Mouse (Mus musculus) gastrocnemius, adult 8-10 months (tissue): ENCODE data around the gene Isoc2a. TPM values are rescaled to one million over a fixed set of nuclear protein-coding genes. Genes with fewer than 3 reads are reported as not detected.

Experiments used
- DNase-seq, 2 experiments: peaks; one replicate each; pipeline ENCODE4 v3.0.0; 2022; ENCODE audit warnings: low spot score in 2 of 2
- total RNA-seq, 4 experiments: library from RNA; stranded (reverse); gene quantifications; 2 replicates each; pipeline ENCODE4 v1.2.4; 2022

Gene Isoc2a
- total RNA-seq, 4 experiments from 2014 or later, result 23.6 to 32.4 (median 28.2) TPM

GRCm38 (mm10) chr7:4934160-4934914 lies 57.4 kb downstream of the Isoc2a start:
- DNase-seq, result no peak

- no peak for DNase-seq
These were observed 59.9 kb downstream of the Isoc2a start for GRCm38 (mm10) chr7:4936832-4937231.

DNA sequence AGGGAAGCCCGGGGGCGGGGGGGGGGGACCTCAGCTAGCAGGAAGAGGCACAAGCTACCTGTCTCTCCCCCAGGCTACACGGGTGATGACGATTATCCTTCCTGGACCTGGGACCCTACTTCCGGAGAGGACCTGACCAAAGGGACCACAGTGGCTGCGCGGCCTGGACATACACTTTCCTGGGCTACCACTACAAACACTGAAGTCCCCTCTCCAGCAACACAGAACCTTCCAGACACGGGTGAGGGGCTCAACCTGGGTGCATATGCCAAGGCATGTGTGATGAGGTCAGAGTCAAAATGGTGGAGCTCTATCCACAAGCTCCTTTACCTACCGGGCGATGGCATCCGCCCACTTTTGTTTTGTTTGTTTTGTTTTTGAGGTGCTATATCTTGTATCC lies 60.4 kb downstream of the Isoc2a start:
- no peak for DNase-seq

DNA sequence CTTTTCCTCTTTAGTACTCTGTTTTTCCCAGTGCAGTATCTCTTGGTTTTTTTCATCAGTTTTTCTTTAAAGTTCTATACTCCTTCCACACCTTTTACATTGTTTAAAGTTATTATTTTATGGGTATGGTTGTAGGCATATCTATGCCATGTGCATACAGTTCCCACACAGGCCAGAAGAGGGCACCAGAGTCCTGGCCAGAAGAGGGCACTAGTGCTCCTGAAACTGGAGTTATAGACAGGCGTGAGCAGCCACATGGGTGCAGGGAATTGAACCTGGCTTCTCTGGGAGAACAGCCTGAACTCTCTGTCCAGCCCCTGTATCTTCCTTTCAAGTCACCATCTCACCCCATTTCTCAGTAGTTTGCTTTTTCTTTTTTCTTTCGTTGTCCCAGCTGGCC lies 61.5 kb downstream of the Isoc2a start:
- peak; percentile 55 to 58 for DNase-seq

- peak; percentile 61 to 66 for DNase-seq
These were observed 63.1 kb downstream of the Isoc2a start for GRCm38 (mm10) chr7:4940068-4940479.

DNA sequence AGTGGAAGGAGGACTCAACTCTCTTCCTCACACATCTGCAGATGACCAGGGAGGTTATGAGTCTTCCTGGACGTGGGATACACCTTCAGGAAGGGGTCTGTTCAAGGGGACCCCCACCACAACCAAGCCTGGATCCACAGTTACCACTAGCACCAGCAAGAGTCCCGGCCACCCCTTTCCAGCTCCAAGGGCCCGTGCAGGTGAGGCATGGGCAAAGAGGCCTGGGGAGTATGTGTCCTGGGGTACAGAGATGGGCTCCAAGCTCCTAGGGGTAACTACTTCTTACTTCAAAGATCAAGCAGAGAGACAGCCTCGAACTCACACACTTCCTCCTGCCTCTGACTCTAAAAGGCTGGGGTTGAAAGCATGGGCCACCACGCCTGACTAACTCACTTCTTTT lies 65.7 kb downstream of the Isoc2a start:
- DNase-seq, result no peak

- peak; percentile 90 to 95 for DNase-seq
These were observed 66.4 kb downstream of the Isoc2a start for GRCm38 (mm10) chr7:4943223-4943815.

Other genes with a start within 250 kb of the Isoc2a start
- 1 to 10 TPM; 1.4 to 2.3 (median 2.0) TPM for gene Tmem86b, start 245.7 kb upstream of the Isoc2a start, total RNA-seq
- 10 to 100 TPM; 48.2 to 53.4 (median 49.4) TPM for gene Ppp6r1, start 218.1 kb upstream of the Isoc2a start, total RNA-seq
- gene Hspbp1, start 192.1 kb upstream of the Isoc2a start, total RNA-seq, result 10 to 100 TPM; 23.4 to 28.8 (median 24.4) TPM
- under 1 TPM; 0.13 to 0.49 (median 0.39) TPM for gene Brsk1, start 186.5 kb upstream of the Isoc2a start, total RNA-seq
- gene Tmem150b, start 151.9 kb upstream of the Isoc2a start, total RNA-seq, result not detected
- gene Kmt5c, start 137.0 kb upstream of the Isoc2a start, total RNA-seq, result 1 to 10 TPM; 3.5 to 5.2 (median 4.8) TPM
- gene Cox6b2, start 124.1 kb upstream of the Isoc2a start, total RNA-seq, result not detected
- gene Fam71e2, start 105.9 kb upstream of the Isoc2a start, total RNA-seq, result not detected
- gene Il11, start 94.3 kb upstream of the Isoc2a start, total RNA-seq, result not detected
- gene Tmem190, start 94.2 kb upstream of the Isoc2a start, total RNA-seq, result not detected
- gene Tmem238, start 87.5 kb upstream of the Isoc2a start, total RNA-seq, result 10 to 100 TPM in 1 of 4 experiments, 1 to 10 TPM in 3; 6.0 to 12.3 (median 7.4) TPM
- 100 to 1,000 TPM; 347 to 558 (median 433) TPM for gene Rpl28, start 84.3 kb upstream of the Isoc2a start, total RNA-seq
- gene Ube2s, start 64.6 kb upstream of the Isoc2a start, total RNA-seq, result 100 to 1,000 TPM in 1 of 4 experiments, 10 to 100 TPM in 3; 92.3 to 102 (median 95.8) TPM
- gene Shisa7, start 32.5 kb upstream of the Isoc2a start, total RNA-seq, result not detected
- gene Isoc2b, start 6.9 kb upstream of the Isoc2a start, total RNA-seq, result 1 to 10 TPM; 3.5 to 5.0 (median 3.8) TPM
- under 1 TPM in 3 of 4 experiments, not detected in 1; 0.29 to 0.81 (median 0.48) TPM for gene Gm36210, start 29.4 kb downstream of the Isoc2a start, total RNA-seq
- 10 to 100 TPM in 2 of 4 experiments, 1 to 10 TPM in 2; 8.3 to 10.7 (median 9.7) TPM for gene Zfp628, start 38.1 kb downstream of the Isoc2a start, total RNA-seq
- 1 to 10 TPM; 4.2 to 5.2 (median 4.6) TPM for gene Nat14, start 44.9 kb downstream of the Isoc2a start, total RNA-seq
- 1 to 10 TPM; 1.9 to 4.6 (median 2.5) TPM for gene Ssc5d, start 48.6 kb downstream of the Isoc2a start, total RNA-seq
- gene Sbk2, start 87.3 kb downstream of the Isoc2a start, total RNA-seq, result 10 to 100 TPM; 55.4 to 88.7 (median 62.8) TPM
- gene Sbk3, start 94.0 kb downstream of the Isoc2a start, total RNA-seq, result 1 to 10 TPM in 3 of 4 experiments, under 1 TPM in 1; 0.58 to 1.6 (median 1.1) TPM
- 1 to 10 TPM; 7.1 to 9.8 (median 8.7) TPM for gene Zfp579, start 119.0 kb downstream of the Isoc2a start, total RNA-seq
- gene Zfp524, start 137.3 kb downstream of the Isoc2a start, total RNA-seq, result 10 to 100 TPM in 2 of 4 experiments, 1 to 10 TPM in 2; 8.3 to 11.7 (median 10.2) TPM
- gene Fiz1, start 137.5 kb downstream of the Isoc2a start, total RNA-seq, result 10 to 100 TPM; 22.4 to 25.7 (median 24.6) TPM
- not detected for gene Gm44973, start 138.3 kb downstream of the Isoc2a start, total RNA-seq
- gene Zfp865, start 143.2 kb downstream of the Isoc2a start, total RNA-seq, result 10 to 100 TPM; 12.4 to 16.3 (median 13.7) TPM
- gene Ccdc106, start 143.4 kb downstream of the Isoc2a start, total RNA-seq, result not detected
- gene 4632433K11Rik, start 157.0 kb downstream of the Isoc2a start, total RNA-seq, result not detected
- gene Zfp784, start 161.3 kb downstream of the Isoc2a start, total RNA-seq, result 1 to 10 TPM; 2.3 to 3.0 (median 2.7) TPM
- 1 to 10 TPM; 1.5 to 3.7 (median 3.1) TPM for gene Zfp580, start 174.4 kb downstream of the Isoc2a start, total RNA-seq
- 10 to 100 TPM; 38.2 to 52.9 (median 47.0) TPM for gene U2af2, start 185.0 kb downstream of the Isoc2a start, total RNA-seq
- gene Epn1, start 203.1 kb downstream of the Isoc2a start, total RNA-seq, result 100 to 1,000 TPM; 164 to 200 (median 181) TPM
- gene Rfpl4, start 239.8 kb downstream of the Isoc2a start, total RNA-seq, result not detected
- gene Rasl2-9, start 248.8 kb downstream of the Isoc2a start, total RNA-seq, result 1 to 10 TPM; 2.1 to 2.9 (median 2.5) TPM